Mouse (Mus musculus): ENCODE results near the gene Tigar. TPM values are rescaled to one million over a fixed set of nuclear protein-coding genes. Genes with fewer than 3 reads are reported as not detected.

Gene Tigar
- polyA plus RNA-seq (2012; rRNA removed) = 0.67 and 0.73 TPM in 2 replicates

GRCm38 (mm10) chr6:127109402-127109930 lies at the start of gene Tigar:
Tigar (minus strand) TSS chr6:127109557.

GRCm38 (mm10) chr6:127152106-127152951 lies 43.0 kb upstream of the Tigar start, which contains the start of gene Ccnd2:
Ccnd2 (minus strand) TSS chr6:127152193.

GRCm38 (mm10) chr6:127072817-127073216 lies 36.5 kb downstream of the Tigar start, which contains the start of gene Fgf23:
Fgf23 (plus strand) TSS chr6:127072902.

Other genes starting within 250 kb of the Tigar start
- gene Dyrk4, start 187.7 kb downstream of the Tigar start, polyA plus RNA-seq (2012; rRNA removed) = 0.05 and 0.07 TPM in 2 replicates
- 44.1 and 44.8 TPM in 2 replicates for gene Rad51ap1, start 170.0 kb downstream of the Tigar start, polyA plus RNA-seq (2012; rRNA removed)
- 9.3 and 11.1 TPM in 2 replicates for gene D6Wsu163e, start 169.6 kb downstream of the Tigar start, polyA plus RNA-seq (2012; rRNA removed)
- gene Fgf6, start 94.0 kb downstream of the Tigar start, polyA plus RNA-seq (2012; rRNA removed) = 0.03 TPM in 1 of 2 replicates, not detected in the other
- gene Fgf23, start 36.7 kb downstream of the Tigar start, polyA plus RNA-seq (2012; rRNA removed) = not detected in 2 replicates
- gene Ccnd2, start 42.6 kb upstream of the Tigar start, polyA plus RNA-seq (2012; rRNA removed) = 6.9 and 7.4 TPM in 2 replicates

Measured in liver, embryonic 14 days (tissue).